Mouse (Mus musculus) forebrain, embryonic 14.5 days (tissue): ENCODE measurements at regions not wholly inside any gene's neighbourhood (a gene's known extent, or its start where the extent isn't known, plus 50 kb on each side); places are given as distances from the start of the nearest gene placed in this dataset.

Source experiments
- ATAC-seq: fragments of 200-750 bp; cut with Nextera tagmentation; 2 replicates; pipeline ENCODE4 v1.8.0; 2017; ENCODE audit warnings: mild to moderate bottlenecking, moderate library complexity
- DNase-seq: peaks from one replicate; pipeline ENCODE4 v3.0.0-alpha.2; 2015; ENCODE audit warnings: low spot score
- H3K27ac ChIP-seq: fragments of 300-500 bp; sonication (generic); 2 replicates; pipeline ENCODE4 v1.5.1; 2014; ENCODE audit warnings: low read depth, mild to moderate bottlenecking, control low read depth, low read length, moderate library complexity
- H3K27me3 ChIP-seq: fragments of 300-500 bp; sonication (generic); replicated peaks from 2 replicates; pipeline ENCODE4 v1.6.1; 2014; ENCODE audit warnings: low read length, control low read depth, mixed read lengths; ENCODE audit not compliant: control insufficient read depth, insufficient read depth
- H3K36me3 ChIP-seq: fragments of 300-500 bp; sonication (generic); 2 replicates; pipeline ENCODE4 v1.6.1; 2014; ENCODE audit warnings: low read length, control low read depth; ENCODE audit not compliant: control insufficient read depth, insufficient read depth
- H3K4me1 ChIP-seq: fragments of 300-500 bp; sonication (generic); 2 replicates; pipeline ENCODE4 v1.6.1; 2014; ENCODE audit warnings: antibody characterized with exemption, low read length, control low read depth; ENCODE audit not compliant: control insufficient read depth, insufficient read depth
- H3K4me2 ChIP-seq: fragments of 300-500 bp; sonication (generic); 2 replicates; pipeline ENCODE4 v1.6.1; 2014; ENCODE audit warnings: mild to moderate bottlenecking, control low read depth, low read length
- H3K4me3 ChIP-seq: fragments of 300-500 bp; sonication (generic); 2 replicates; pipeline ENCODE4 v1.5.1; 2014; ENCODE audit warnings: low read depth, low read length, control low read depth
- H3K9ac ChIP-seq: fragments of 300-500 bp; sonication (generic); 2 replicates; pipeline ENCODE4 v1.6.1; 2014; ENCODE audit warnings: mild to moderate bottlenecking, low read length, control low read depth, moderate library complexity
- H3K9me3 ChIP-seq: fragments of 300-500 bp; sonication (generic); replicated peaks from 2 replicates; pipeline ENCODE4 v1.6.1; 2016; ENCODE audit warnings: low read length, control low read depth, mixed read lengths; ENCODE audit not compliant: control insufficient read depth
- WGBS: fragments of 180-500 bp; shearing (Covaris S2); extraction: QIAGEN DNeasy Blood & Tissue Kit; methylation state at CpG from one replicate; pipeline ENCODE4 v1.1.7; 2014; 5-methylcytosine and 5-hydroxymethylcytosine counted together

DNA sequence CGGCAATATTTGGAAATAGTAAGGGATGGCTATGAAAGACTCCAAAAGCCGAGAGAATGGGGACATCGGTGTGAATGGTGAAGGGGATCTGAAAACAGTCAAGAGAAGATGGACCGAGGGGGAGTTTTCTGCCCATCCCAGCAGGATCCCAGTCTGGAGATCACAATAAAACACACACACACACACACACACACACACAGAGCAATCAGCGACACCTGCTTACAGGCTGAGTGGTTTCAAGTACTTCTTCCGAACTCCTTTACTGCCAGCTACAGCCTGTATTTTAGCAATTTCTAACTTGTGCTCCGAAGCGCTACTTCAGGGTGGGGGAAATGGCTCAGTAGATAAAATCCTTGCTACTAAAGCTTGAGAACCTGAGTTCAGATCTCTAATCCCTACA, 205.8 kb downstream of the Bcl2l11 start:
- peaks cover 15% of the 10 kb centered on the region for H3K4me1 ChIP-seq
- ATAC-seq (peak; percentile 48; the same call in 1 of the 2 replicates), DNase-seq (no peak)
- peak overlapping the region; percentile 28; the same call in 1 of the 2 replicates for H3K4me2 ChIP-seq
- no peak overlapping the region for H3K27ac ChIP-seq
- H3K4me3 ChIP-seq, result no peak overlapping the region
- H3K36me3 ChIP-seq, result no peaks in the 10 kb centered on the region
- peak overlapping the region; percentile 17; the same call in 1 of the 2 replicates for H3K9ac ChIP-seq
- WGBS, result 11% methylated on average over 8 of the region's 8 CpGs
- no peaks in the 10 kb centered on the region for H3K27me3 ChIP-seq
- no peaks in the 10 kb centered on the region for H3K9me3 ChIP-seq

- DNase-seq, result no peak
- Histone ChIP-seq H3K9me3 (no peaks in the 10 kb centered on the region), H3K27me3 (no peaks in the 10 kb centered on the region), H3K27ac (no peak overlapping the region), H3K9ac (no peak overlapping the region), H3K4me2 (no peak overlapping the region), H3K4me1 (peaks cover 15% of the 10 kb centered on the region), H3K36me3 (no peaks in the 10 kb centered on the region), H3K4me3 (no peak overlapping the region)
- WGBS, result 69% methylated on average over 10 of the region's 10 CpGs
- ATAC-seq, result no peak
Measured at GRCm38 (mm10) chr2:128333401-128334142, 207.7 kb downstream of the Bcl2l11 start.

GRCm38 (mm10) chr2:128334143-128334470, 208.3 kb downstream of the Bcl2l11 start:
- Histone ChIP-seq H3K4me2 (no peak overlapping the region), H3K9ac (no peak overlapping the region), H3K4me1 (peaks cover 19% of the 10 kb centered on the region), H3K4me3 (no peak overlapping the region), H3K27ac (no peak overlapping the region), H3K36me3 (no peaks in the 10 kb centered on the region), H3K9me3 (no peaks in the 10 kb centered on the region), H3K27me3 (no peaks in the 10 kb centered on the region)
- ATAC-seq, result no peak
- 90% methylated on average over 2 of the region's 2 CpGs for WGBS
- no peak for DNase-seq

- Histone ChIP-seq H3K27ac (no peak overlapping the region), H3K36me3 (no peaks in the 10 kb centered on the region), H3K27me3 (no peaks in the 10 kb centered on the region), H3K9ac (no peak overlapping the region), H3K9me3 (no peaks in the 10 kb centered on the region), H3K4me3 (no peak overlapping the region), H3K4me2 (no peak overlapping the region), H3K4me1 (peaks cover 26% of the 10 kb centered on the region)
- no peak for ATAC-seq
- DNase-seq, result no peak
- WGBS, result 81% methylated on average over 7 of the region's 7 CpGs
Measured at GRCm38 (mm10) chr2:128334757-128335500, 209.1 kb downstream of the Bcl2l11 start.

DNA sequence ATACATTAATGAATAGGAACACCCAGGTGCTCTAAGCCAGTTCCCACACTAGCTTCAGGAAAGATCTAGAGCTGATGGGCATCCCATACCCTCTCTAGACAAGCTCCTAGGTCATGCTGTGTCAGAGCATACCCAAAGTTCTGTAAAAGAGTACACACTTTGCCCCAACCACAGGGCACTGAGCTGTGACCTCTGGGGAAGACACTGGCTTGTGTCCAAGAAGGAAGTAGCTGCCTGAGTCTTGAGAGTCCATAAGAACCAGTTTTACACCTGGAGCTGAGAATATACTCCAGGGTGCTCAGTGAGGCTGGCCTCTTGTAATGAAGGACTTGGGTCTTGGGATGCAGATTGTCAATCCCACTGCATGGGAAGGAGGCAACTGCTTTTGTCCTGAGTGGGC, 211.4 kb downstream of the Bcl2l11 start:
- ATAC-seq (no peak), DNase-seq (no peak)
- H3K4me2 ChIP-seq, result no peak overlapping the region
- H3K9ac ChIP-seq, result no peak overlapping the region
- H3K4me1 ChIP-seq, result peaks cover 22% of the 10 kb centered on the region
- H3K27me3 ChIP-seq, result no peaks in the 10 kb centered on the region
- H3K4me3 ChIP-seq, result no peak overlapping the region
- no peak overlapping the region for H3K27ac ChIP-seq
- H3K36me3 ChIP-seq, result no peaks in the 10 kb centered on the region
- H3K9me3 ChIP-seq, result no peaks in the 10 kb centered on the region

GRCm38 (mm10) chr2:128337791-128338190, 212.0 kb downstream of the Bcl2l11 start:
- Histone ChIP-seq H3K4me2 (no peak overlapping the region), H3K36me3 (no peaks in the 10 kb centered on the region), H3K9ac (no peak overlapping the region), H3K4me3 (no peak overlapping the region), H3K9me3 (no peaks in the 10 kb centered on the region), H3K4me1 (peaks cover 16% of the 10 kb centered on the region), H3K27ac (no peak overlapping the region), H3K27me3 (no peaks in the 10 kb centered on the region)
- 85% methylated on average over 5 of the region's 5 CpGs for WGBS
- DNase-seq, result no peak
- no peak for ATAC-seq

GRCm38 (mm10) chr2:128338474-128338873, 212.6 kb downstream of the Bcl2l11 start:
- no peaks in the 10 kb centered on the region for H3K9me3 ChIP-seq
- H3K4me3 ChIP-seq, result no peak overlapping the region
- DNase-seq, result no peak
- H3K4me1 ChIP-seq, result peaks cover 15% of the 10 kb centered on the region
- H3K27ac ChIP-seq, result no peak overlapping the region
- no peak overlapping the region for H3K9ac ChIP-seq
- H3K4me2 ChIP-seq, result no peak overlapping the region
- WGBS, result 92% methylated on average over 4 of the region's 4 CpGs
- no peaks in the 10 kb centered on the region for H3K27me3 ChIP-seq
- H3K36me3 ChIP-seq, result no peaks in the 10 kb centered on the region
- ATAC-seq, result no peak

- H3K27me3 ChIP-seq, result no peaks in the 10 kb centered on the region
- no peak overlapping the region for H3K4me3 ChIP-seq
- H3K36me3 ChIP-seq, result no peaks in the 10 kb centered on the region
- H3K27ac ChIP-seq, result no peak overlapping the region
- peak; percentile 35 for DNase-seq
- 22% methylated on average over 8 of the region's 8 CpGs for WGBS
- H3K9me3 ChIP-seq, result no peaks in the 10 kb centered on the region
- H3K9ac ChIP-seq, result no peak overlapping the region
- H3K4me1 ChIP-seq, result peaks cover 15% of the 10 kb centered on the region
- ATAC-seq, result peak; percentile 29; the same call in 1 of the 2 replicates
- no peak overlapping the region for H3K4me2 ChIP-seq
Measured at GRCm38 (mm10) chr2:128339061-128339642, 213.3 kb downstream of the Bcl2l11 start.
